Mouse (Mus musculus): Measurements from ENCODE around the gene Gm10642.

Gene Gm10642

DNA sequence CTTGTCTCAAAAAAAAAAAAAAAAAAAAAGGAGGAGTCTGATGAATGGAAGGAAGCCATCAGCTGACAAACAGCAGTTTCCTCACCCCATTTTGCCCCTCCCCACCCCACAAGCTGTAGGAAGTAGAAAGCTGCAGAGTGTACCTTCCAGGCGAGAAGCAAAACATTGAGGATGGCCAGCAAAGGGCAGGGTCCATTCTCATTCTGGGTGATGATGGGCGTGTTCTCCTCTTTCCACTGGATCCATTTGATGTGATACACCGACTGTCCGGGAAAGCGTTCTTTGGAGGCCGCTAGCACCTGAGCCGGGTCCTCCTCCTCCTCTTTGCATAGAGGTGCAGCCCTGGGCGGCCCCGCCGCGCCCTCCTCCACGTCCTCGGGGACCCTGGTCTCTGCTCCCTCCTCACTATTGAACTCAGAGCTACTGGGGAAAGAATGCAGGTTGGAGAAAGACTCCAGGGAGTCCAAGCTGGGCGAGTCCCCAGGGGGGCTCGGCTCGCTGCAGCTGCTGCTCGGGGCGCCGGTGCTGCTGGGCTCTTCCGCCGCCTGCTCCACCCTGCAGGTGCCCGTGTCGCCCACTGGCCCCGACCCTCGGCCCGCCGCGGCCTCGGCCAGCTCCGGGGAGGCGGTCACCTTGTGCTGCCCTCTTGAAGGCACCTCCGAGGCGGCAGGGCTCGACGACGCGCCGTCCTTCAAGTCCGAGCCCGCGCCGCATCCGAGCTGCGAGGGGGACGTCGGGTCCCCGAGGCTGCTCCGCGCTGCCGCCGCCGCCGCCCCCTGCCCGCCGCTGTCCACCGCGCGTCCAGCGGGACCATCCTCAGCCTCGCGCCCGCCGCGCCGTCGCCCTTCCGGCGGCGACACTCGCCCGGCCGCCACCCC, at the start of gene Gm10642:
Gene Gm10642 (plus strand): TSS at position 122 of the 878 bp plus-strand sequence.
- no peak for DNase-seq (ENCODE audit: low spot score)

- DNase-seq (ENCODE audit: low spot score) = no peak
Measured at GRCm38 (mm10) chr9:70611026-70611673, 44.9 kb upstream of the Gm10642 start.

DNA sequence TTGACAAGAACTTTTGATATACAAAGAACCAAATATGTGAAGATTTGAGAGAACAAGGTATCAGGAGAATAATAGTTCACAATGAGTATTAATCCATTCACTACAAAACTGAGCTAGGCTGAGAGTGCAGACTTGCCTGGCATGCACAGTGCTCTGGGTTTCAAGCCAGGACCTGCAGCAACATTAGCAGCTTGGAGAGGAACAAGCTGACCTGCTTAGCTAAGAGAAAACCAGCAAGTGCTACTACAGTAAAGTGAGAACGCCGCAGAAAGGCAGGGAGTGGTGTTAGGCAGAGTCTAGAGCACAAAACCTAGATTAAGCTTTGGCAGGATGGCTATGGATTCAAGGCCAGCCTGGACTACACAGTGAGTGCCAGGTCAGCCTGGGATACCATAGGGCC, 26.3 kb upstream of the Gm10642 start:
- DNase-seq (ENCODE audit: low spot score) = no peak

DNA sequence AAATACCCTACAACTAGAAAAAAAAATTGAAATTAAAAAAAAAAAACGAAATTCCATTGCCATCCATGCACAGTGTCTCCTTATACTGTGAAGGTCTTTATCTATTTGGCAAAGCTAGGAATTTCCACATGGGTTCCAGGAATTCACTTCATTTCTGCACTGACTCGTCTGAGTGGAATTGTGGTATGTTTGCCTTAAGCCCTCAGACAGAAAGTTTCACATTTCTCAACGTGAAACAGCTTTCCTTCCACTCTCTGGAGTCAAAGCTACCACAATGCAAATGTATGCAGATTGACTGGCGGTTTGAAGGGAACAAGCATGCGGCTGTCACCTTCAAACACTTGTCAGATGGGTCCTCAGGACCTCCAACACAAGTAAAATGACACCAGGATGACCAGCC, 24.4 kb upstream of the Gm10642 start:
- DNase-seq (ENCODE audit: low spot score) = no peak

DNA sequence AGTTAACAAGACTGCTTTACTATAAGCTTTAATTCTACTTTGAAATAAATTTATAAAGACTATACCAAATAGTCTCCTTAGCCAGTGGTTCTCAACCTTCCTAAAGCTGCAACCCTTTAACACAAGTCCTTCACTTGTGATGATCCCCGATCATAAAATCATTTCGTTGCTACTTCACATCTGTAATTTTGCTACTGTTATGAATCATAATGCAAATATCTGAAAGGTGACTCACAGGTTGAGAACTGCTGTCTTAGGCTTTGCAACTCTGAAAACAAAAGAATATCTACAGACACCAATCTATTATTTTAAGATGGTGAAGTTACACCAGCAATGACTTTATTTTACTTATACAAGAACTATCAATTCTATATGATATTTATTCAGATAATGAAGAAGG, 19.3 kb upstream of the Gm10642 start:
- no peak for DNase-seq (ENCODE audit: low spot score)

- DNase-seq (ENCODE audit: low spot score) = no peak
Measured at GRCm38 (mm10) chr9:70650260-70650659, 5.8 kb upstream of the Gm10642 start.

DNA sequence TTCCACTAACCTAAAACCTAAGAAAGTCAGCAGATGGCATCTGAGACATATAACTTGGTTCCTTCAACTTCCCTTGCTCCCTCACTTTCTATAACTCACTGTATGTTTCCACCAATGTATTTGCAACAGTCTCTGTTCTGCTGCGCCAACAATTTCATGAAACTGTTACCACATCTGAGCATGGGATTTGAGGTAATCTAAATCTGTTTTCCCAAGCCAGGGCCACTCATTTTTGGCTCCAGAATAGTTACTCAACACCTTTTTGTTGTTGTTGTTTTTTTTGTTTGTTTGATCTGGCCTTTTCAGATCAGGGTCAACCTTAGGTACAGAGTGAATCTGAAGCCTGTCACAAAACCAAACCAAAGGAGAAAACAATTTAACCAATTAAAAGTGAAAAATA, 5.1 kb upstream of the Gm10642 start:
- DNase-seq (ENCODE audit: low spot score) = no peak

GRCm38 (mm10) chr9:70652221-70652620, 3.8 kb upstream of the Gm10642 start:
- no peak for DNase-seq (ENCODE audit: low spot score)

DNA sequence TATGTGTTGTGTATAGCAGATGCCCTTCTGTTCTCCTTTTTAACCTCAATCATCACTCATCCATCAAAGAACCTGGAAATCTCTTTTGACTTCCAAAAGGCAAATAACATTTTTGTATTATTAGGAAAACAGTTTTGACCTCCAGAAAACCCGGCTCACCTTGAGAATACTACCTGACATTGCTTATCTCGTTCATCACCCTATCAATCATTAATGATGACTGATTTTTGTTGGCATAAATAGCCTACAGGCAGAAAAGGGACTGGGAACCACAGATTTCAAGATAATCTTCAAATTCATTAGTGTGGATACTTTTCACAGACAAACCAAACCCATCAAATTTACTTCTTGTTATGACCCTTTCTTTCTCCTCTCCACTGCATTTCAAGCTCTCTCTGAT, 2.2 kb upstream of the Gm10642 start:
- no peak for DNase-seq (ENCODE audit: low spot score)

DNA sequence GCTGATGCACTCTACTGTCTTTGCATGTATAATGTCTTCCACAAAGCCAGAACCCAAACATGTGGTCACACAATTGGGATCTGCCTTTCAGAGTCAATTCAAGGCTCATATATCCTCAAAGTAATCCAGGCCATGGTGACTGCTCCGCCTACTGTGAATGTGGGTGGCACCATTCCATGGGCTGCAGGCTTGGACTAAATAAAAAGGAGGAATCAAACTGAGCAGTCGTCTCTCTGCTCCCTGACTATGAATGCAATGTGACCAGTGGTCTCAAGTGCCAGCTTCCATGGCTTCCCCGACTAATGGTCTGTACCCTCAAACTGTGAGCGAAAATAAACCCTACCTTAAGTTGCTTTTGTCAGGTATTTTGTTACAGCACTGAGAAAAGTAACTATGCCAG, 1.6 kb upstream of the Gm10642 start:
- DNase-seq (ENCODE audit: low spot score) = no peak

GRCm38 (mm10) chr9:70655764-70656129, 304 bp upstream of the Gm10642 start:
- DNase-seq (ENCODE audit: low spot score) = no peak

GRCm38 (mm10) chr9:70657013-70657967, 1.2 kb downstream of the Gm10642 start, which contains the start of gene Mindy2:
TSS of gene Mindy2 (minus strand) at chr9:70657174.
- peak; percentile 90 for DNase-seq (ENCODE audit: low spot score)

DNA sequence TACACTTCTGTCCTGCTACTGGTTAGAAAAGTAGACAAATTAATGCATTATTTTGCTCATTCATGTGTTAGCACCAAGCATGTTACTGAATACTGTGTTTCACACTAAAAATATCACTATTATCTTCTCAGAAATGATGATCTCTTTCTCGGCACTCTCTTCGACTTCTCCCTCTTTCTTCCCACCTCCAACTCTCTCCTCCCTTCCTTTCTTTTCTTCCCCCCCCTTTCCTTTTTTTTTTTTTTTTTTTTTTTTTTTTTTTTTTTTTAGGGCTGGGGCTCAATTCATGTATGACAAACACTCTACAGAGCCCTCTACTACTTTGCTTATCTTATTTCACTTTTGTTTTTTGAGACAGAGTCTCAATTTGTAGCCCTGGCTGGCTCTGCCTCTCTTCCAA, 2.2 kb downstream of the Gm10642 start:
- no peak for DNase-seq (ENCODE audit: low spot score)

DNA sequence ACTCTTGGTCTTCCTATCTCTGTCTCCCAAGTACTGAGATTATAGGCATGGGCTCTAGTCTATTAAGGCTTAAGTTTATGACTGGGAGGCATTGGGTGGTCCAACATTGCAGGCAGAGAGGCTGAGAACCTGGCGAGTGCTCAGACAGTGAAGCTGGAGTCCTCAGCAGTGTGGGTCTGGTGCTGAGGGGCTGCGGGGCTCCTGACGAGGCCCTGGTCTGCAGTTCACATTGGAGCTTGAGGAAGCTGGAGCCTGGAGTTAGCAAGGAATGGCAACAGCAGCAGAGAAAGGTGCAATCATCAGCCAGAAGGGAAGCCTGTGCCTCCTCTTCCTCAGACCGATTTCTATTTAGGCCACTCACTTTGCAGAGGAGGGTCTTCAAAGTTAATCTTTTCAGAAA, 8.8 kb downstream of the Gm10642 start:
- no peak for DNase-seq (ENCODE audit: low spot score)

DNA sequence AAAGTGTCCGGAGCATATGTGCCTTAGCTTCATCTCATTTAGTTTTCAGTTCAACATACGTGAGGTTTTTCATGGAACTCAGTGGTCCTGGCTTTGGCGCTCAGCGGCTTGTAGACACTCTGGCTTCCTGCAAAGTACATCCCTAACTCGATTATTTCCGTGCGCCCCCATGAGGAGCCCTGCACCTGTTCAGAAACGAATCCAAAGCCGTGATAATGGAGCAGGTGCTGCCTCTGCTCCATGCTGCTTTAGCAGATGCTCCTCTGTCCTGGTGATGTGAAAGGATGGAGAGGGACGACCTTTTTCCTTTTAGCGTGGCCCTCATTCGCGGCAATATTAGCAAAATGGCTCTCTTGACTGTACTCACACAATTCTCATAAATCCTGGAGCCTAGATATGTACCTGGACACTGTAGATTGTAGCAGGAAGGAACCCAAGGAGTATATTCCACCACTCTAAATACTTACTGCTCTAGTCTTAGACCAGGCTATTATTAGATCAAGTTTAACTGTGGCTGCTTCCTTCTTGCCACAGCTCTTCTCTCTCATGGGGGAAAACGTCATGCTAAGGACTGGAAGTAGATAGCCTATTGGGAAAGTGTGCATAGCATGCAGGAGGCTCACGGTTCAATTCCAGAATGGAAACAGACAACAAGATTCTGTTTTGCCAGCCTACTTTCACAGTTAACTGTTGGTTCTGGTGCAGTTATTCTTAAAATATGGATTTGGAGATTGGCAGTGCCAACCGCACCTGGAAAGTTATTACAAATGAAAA, 9.5 kb downstream of the Gm10642 start:
- no peak for DNase-seq (ENCODE audit: low spot score)

DNA sequence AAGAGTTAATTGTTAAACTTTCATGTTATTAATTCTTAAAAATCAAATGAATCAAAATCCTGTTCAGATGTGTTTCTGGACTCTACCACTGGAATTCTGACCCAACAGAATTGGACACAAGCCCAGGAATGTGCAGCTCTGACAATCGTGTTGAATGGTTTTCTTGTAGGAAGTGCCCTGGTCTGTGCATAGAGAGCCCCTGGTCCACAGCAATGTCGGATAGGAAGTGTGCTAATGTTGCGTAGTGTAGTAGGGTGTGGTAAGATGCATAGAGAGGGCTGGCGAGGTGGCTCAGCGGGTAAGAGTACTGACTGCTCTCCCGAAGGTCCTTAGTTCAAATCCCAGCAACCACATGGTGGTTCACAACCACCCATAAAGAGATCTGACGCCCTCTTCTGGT, 10.8 kb downstream of the Gm10642 start:
- no peak for DNase-seq (ENCODE audit: low spot score)

DNA sequence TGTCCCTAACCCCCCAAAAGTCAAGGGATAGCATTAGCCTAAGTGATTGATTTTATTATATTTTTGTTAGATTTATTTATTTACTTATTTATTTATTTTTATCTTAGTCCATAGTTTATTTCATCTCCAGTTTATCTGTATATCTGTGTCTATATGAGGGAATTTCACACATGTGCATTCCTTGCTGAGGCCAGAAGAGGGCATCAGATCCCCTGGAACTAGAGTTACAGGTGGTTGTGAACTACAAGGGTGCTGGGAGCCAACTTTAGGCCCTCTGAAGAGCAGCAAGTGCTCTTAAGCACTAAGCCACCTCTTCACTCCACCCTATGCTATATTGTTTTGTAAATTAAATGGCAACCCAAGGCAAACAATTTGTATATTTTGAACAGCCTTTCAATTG, 12.0 kb downstream of the Gm10642 start:
- no peak for DNase-seq (ENCODE audit: low spot score)

GRCm38 (mm10) chr9:70669197-70669596, 13.1 kb downstream of the Gm10642 start:
- DNase-seq (ENCODE audit: low spot score) = no peak

- DNase-seq (ENCODE audit: low spot score) = no peak
Measured at GRCm38 (mm10) chr9:70670381-70670780, 14.3 kb downstream of the Gm10642 start.

DNA sequence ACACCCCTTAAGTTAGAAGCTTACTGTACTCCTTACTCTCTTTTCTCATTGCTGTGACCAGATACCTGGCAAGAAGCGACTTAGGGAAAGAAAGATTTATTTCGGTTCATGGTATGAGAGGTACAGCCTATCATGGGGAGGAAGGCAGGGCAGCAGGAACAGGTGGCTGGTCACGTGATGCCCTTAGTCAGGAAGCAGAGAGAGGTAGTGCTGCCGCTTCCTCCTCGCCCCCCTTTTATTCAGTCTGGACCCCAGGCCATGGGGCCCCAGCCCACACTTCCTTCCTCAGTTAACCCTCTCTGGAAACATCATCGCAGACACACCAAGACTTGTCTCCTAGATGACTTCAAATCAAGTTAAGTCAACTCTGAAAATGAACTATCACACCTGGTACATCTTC, 15.2 kb downstream of the Gm10642 start:
- no peak for DNase-seq (ENCODE audit: low spot score)

GRCm38 (mm10) chr9:70671772-70672579, 15.9 kb downstream of the Gm10642 start:
- no peak for DNase-seq (ENCODE audit: low spot score)
